Mouse (Mus musculus) adrenal gland, postnatal 4 days (tissue): ENCODE measurements around the gene Vat1. TPM values are rescaled to one million over a fixed set of nuclear protein-coding genes. Genes with fewer than 3 reads are reported as not detected.
A peak's percentile ranks its signal among the peaks of the same experiment; 100 is the strongest.
"Not testable (repeated sequence)": the region's sequence is repeated elsewhere in the genome, so short reads cannot be mapped to it uniquely, and the experiment has no call there.

Experiments
- DNase-seq, 2 experiments: peaks; one replicate each; pipeline ENCODE4 v3.0.0; 2021 to 2022; ENCODE audit warnings: low spot score in 2 of 2, mixed read lengths in 2 of 2
- total RNA-seq, 2 experiments: library from RNA; stranded (reverse); gene quantifications; 2 replicates each; pipeline ENCODE4 v1.2.3; 2021

The Vat1 gene
- total RNA-seq, 2 experiments from 2014 or later: 103 to 105 TPM

- no peak for DNase-seq
These were observed 19.7 kb downstream of the Vat1 start for GRCm38 (mm10) chr11:101446319-101446718.

GRCm38 (mm10) chr11:101442760-101443159 lies 23.3 kb downstream of the Vat1 start:
- no peak for DNase-seq

DNA sequence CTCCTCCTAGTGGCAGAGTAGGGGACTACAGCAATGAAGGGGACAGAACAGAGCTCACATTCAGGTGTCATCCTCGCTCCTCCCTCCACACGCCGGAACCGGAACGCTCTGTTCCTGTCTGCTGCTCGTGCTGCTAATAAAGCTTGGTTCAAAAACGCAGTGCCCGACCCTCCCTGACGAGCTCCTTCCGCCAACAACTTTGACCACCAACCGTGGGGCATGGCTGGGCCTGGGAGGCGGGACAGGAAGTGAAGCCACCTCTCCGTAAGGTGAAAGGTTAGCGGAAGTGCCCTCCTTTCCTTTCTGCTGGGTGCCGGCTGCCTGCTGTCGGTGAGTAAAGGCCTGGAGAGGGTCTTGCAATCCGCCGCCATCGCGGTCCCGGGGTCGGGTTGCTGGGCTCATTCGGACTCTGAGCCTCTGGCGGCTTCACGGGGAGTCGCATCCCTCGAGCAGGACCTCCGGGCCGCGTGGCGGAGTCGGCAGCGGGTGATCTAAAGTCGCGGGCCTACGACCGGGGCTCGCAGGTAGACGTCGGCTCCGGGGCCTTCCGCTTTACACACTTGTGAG lies 23.8 kb downstream of the Vat1 start, which contains the start of gene Rpl27:
Rpl27 (plus strand) TSS at position 172 of the 567 bp plus-strand sequence.
- peak; percentile 65 to 94 for DNase-seq

DNA sequence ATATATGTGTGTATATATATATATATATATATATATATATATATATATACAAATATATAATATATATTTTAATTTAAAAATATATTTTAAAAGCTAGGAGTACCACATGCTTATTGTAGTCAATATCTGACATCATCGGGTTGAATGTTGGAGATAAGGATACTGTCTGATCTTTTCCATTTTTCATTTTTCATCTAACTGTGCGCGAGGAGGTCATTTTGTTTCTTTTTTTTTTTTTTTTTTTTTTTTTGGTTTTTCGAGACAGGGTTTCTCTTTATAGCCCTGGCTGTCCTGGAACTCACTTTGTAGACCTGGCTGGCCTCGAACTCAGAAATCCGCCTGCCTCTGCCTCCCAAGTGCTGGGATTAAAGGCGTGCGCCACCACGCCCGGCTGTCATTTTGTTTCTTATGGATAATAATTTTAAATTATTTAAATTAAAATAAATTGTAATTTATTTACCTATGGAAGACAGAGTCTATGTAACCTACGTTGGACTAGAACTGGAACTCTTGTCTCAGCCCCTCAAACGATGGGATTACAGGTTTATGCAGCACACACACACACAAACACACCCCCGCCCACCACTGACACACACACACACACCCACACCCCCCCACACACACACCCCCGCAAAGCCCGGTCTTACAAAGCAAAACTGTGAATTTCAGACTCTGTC lies 24.4 kb downstream of the Vat1 start:
- DNase-seq: not testable (repeated sequence)

GRCm38 (mm10) chr11:101438006-101438405 lies 28.0 kb downstream of the Vat1 start:
- DNase-seq: not testable (repeated sequence)

- no peak for DNase-seq
These were observed 29.1 kb downstream of the Vat1 start for GRCm38 (mm10) chr11:101436916-101437315.

DNA sequence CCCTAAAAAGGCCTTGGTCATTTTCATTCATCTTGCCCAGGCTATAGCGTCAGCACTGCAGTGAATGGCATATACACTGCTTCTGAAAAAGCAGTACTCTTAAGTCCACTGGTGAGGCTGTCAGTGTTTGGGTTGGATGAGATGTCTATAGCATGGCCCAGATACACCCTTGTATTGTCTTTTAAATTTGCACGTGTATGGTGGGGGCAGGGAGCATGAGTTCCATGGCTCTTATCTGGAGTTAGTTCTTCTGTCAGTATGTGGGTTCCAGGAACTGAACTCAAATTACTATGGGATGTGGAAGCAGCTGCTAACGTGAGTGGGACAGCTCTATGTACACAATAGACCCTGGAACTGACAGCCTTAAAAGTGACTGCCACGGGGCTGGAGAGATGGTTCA lies 30.2 kb downstream of the Vat1 start:
- DNase-seq: no peak

DNA sequence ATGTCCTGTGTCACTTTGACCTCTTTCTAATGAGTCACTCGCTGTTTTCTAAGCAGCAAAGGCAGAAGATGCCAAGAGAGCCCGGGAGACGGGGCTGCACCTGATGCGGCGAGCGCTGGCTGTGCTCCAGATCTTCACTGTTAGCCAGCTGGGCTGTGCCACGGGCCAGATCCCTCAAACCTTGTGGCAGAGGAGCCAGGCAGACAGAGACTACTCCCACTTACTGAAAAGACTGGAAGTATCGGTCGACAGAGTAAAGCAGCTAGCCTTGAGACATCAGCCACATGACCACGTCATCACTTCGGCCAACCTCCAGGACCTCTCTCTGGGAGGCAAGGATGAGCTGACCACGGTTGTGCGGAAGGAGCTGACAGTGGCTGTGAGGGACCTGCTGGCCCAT lies 32.6 kb downstream of the Vat1 start:
- no peak for DNase-seq

DNA sequence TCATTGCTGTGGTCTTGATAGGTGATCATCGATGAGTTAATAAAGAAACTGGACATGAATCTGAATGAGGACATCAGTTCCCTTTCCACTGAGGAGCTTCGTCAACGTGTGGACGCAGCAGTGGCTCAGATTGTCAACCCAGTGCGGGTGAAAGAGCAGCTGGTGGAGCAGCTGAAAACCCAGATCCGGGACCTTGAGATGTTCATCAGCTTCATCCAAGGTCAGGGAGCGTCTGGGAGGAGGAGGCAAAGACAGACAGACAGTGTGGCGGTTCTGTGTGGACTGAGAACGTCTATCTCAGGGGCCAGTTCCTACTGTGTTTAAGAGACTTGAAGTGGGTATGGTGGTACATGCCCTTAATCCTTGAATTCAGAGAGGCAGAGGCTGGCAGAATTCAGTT lies 34.7 kb downstream of the Vat1 start:
- DNase-seq: no peak

- DNase-seq: no peak
These were observed 39.9 kb downstream of the Vat1 start for GRCm38 (mm10) chr11:101426165-101426564.

GRCm38 (mm10) chr11:101424925-101425813 lies 40.9 kb downstream of the Vat1 start, which contains the start of the genes Rundc1 and Ptges3l:
Gene Rundc1 (plus strand): TSS chr11:101425085.
Gene Ptges3l (minus strand): TSS chr11:101425333.
- DNase-seq: peak; percentile 98

- DNase-seq: no peak
These were observed 41.8 kb downstream of the Vat1 start, which contains the start of gene Gm27029 for GRCm38 (mm10) chr11:101424105-101424851. Gene Gm27029 (minus strand): TSS chr11:101424796.

DNA sequence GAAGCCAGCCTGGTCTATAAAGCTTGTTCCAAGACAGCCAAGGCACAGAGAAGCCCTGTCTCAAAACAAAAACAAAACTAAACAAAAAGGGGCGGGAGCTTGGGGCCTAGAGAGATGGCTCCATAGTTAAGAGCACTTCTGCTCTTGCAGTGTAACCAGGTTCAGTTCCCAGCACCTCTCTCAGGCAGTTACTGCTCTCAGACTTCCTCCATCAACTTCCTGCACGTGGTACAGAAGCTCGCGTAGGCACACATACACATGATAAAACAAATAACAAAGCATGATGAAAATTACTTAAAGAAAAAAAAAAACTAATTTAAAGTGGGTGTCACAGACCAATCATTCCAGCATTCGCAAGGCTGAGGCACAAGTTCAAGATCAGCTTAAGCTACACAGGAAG lies 45.9 kb downstream of the Vat1 start:
- no peak for DNase-seq

DNA sequence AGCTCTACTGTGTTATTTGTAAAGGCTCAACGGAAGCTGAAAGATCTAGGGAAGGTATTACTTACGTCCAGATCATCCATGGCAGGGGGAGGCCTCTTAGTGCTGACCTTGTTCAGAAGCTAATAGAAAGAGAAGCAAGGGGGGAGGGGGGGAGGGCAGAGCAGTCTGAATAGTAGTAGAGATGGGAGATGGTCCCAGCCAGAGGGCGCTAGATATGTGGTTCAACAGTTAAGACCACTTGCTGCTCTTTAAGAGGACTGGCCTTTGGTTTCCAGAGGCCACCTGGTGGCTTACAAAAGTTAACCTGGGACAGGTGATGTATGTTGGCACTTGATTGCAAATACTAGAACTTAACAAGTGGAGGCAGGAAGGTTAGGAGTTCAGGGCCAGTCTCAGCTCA lies 46.4 kb downstream of the Vat1 start:
- no peak for DNase-seq

DNA sequence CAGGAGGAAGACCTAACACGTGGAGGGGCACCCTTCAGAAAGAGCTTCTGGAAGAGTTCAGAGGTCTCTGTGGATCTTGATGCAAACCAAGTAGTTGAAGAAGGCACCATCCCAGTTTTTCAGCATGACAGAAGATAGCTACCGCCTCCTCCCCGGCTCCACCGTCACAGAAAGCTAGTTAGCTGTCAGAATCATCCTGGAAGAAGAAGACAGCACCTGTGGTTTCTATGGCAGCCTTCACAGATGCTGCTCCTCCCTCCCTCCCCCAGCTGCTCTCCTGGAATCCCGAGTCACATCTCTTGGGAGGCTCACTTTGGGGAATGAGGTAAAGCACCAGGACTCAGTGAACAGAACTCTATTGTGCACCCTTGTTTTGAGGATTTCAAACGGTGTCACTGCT lies 47.0 kb downstream of the Vat1 start:
- no peak for DNase-seq

DNA sequence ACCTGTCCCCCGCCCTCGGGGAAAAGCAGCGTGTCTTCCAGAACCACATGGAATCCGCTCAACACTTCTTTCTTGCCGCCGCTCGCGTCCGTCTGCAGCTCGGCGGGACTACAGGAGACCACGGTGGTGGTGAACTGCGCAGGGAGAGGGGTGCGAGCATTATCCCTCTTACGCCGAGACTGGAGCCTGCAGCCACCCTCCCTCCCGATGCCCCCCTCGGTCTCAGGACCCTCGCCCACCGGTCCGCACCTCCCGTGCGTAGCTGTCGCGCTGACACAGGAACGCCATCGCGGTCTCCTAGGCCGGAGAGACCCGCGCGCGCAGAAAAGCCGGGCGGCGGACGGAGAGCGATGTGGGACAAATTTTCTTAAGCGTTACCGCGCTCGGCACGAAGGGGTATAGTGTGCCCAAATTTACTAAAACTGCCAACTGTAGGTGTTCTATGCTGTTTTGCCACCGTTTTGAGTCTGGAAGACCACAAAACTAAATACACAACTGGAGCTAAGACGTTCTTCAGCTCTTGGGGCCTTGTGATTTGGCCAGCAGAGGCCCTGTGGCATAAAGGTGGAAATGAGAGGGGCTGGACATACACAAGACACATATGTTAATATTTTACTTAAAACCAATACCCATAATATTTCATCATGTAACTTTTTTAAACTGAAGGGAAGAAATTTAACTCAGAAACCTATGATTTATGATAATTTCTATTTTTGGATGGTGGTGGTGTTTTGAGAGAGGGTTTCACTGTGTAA lies 48.8 kb downstream of the Vat1 start, which contains the start of gene Aarsd1:
Aarsd1 (minus strand) TSS at position 515 of the 755 bp plus-strand sequence.
- peak; percentile 72 to 88 for DNase-seq

GRCm38 (mm10) chr11:101416433-101417100 lies 49.5 kb downstream of the Vat1 start:
- DNase-seq: no peak

GRCm38 (mm10) chr11:101415306-101415705 lies 50.7 kb downstream of the Vat1 start:
- DNase-seq: no peak
